Comparison of ENCODE assay signal across 17 mouse cellular contexts in the genomic region with DNA sequence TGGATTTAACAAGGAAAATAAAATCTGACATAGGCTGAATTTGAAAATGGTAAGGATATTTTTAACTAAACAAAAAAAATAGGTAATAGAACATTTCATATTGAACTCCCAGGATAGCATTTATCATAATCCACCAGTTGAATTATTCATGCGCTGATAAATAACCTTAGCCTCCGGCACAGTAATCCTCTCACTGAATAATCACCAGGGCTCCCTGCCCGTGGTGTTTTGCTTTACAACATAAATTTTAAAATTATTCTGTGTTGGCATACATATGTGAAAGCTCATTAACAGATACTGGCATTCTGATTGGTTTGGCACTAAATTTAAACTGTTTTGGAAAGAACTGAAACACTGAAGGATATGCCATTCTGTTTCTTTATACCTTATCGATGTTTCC.
"Had no signal": no experiment of that assay in that cellular context is flagged by ENCODE, and none has a peak within 500 bp of the region (broad histone marks: within the 10 kb centered on the region; RNA-seq: fewer than 3 reads in every experiment).

No protein-coding gene starts in this region.

- H3K4me3 ChIP-seq: limb, embryonic 15.5 days; liver, embryonic 13.5 days; lung, embryonic 15.5 days; megakaryocyte, embryonic 14.5 days; neural tube, embryonic 13.5 days had no signal

- H3K27me3 ChIP-seq: limb, embryonic 15.5 days; liver, embryonic 13.5 days; lung, embryonic 15.5 days; megakaryocyte, embryonic 14.5 days; neural tube, embryonic 13.5 days had no signal

- H3K9me3 ChIP-seq: limb, embryonic 15.5 days; liver, embryonic 13.5 days; lung, embryonic 15.5 days; megakaryocyte, embryonic 14.5 days; neural tube, embryonic 13.5 days had no signal

- DNase-seq: kidney, adult 8-10 months; kidney, postnatal 36 days; layer of hippocampus, adult 9-11 months; layer of hippocampus, postnatal 36 days; liver, embryonic 13.5 days; liver, postnatal 0 days; lung, postnatal 14 days; right cerebral cortex, postnatal 4 days; spleen, adult 18-20 months; thymus, adult 2 months; thymus, postnatal 36 days had no signal

- H3K36me3 ChIP-seq: limb, embryonic 15.5 days; liver, embryonic 13.5 days; lung, embryonic 15.5 days; neural tube, embryonic 13.5 days had no signal

- H3K9ac ChIP-seq: limb, embryonic 15.5 days; liver, embryonic 13.5 days; liver, postnatal 0 days; lung, embryonic 15.5 days; neural tube, embryonic 13.5 days had no signal

- H3K4me1 ChIP-seq: limb, embryonic 15.5 days; liver, embryonic 13.5 days; lung, embryonic 15.5 days; megakaryocyte, embryonic 14.5 days; neural tube, embryonic 13.5 days had no signal

- H3K27ac ChIP-seq: limb, embryonic 15.5 days; liver, embryonic 13.5 days; lung, embryonic 15.5 days; macrophage; neural tube, embryonic 13.5 days had no signal

- H3K4me2 ChIP-seq: limb, embryonic 15.5 days; liver, embryonic 13.5 days; lung, embryonic 15.5 days; neural tube, embryonic 13.5 days had no signal

- ATAC-seq: intestine, postnatal 0 days; liver, postnatal 0 days had no signal
